Mouse (Mus musculus) heart, embryonic 14.5 days (tissue): ENCODE data around the gene F12. TPM values are rescaled to one million over a fixed set of nuclear protein-coding genes. Genes with fewer than 3 reads are reported as not detected.

Experiments used
- microRNA-seq: library from miRNA; unstranded; fragments of <30 nt; microRNA quantifications from one replicate; pipeline ENCODE4, GENCODE M21; 2016
- polyA plus RNA-seq: library from polyadenylated mRNA; unstranded; fragments of >200 nt; fragmentation: Nextera tagmentation; extraction: Ambion mirVana; gene quantifications from 2 replicates; pipeline ENCODE4 v1.2.1, GENCODE M21; 2014

F12 gene
- polyA plus RNA-seq, 1 experiment from 2014 or later: not detected

Small RNAs within 50 kb of the gene (microRNA-seq; reads per million reads assigned to microRNA genes)
- 0.84 reads per million for gene Mir6943

Other genes starting within 250 kb of the F12 start
- gene Nsd1, start 217.0 kb downstream of the F12 start, polyA plus RNA-seq: 53.5 and 57.3 TPM in 2 replicates
- gene Prelid1, start 106.3 kb downstream of the F12 start, polyA plus RNA-seq: 369 and 389 TPM in 2 replicates
- gene Rab24, start 104.8 kb downstream of the F12 start, polyA plus RNA-seq: 73.1 and 78.7 TPM in 2 replicates
- 20.4 and 22.3 TPM in 2 replicates for gene Mxd3, start 97.0 kb downstream of the F12 start, polyA plus RNA-seq
- gene Lman2, start 64.0 kb downstream of the F12 start, polyA plus RNA-seq: 69.5 and 73.6 TPM in 2 replicates
- gene Rgs14, start 57.1 kb downstream of the F12 start, polyA plus RNA-seq: 0.45 and 0.50 TPM in 2 replicates
- not detected in 2 replicates for gene Slc34a1, start 28.6 kb downstream of the F12 start, polyA plus RNA-seq
- gene Pfn3, start 11.6 kb downstream of the F12 start, polyA plus RNA-seq: not detected in 2 replicates
- gene Grk6, start 18.3 kb upstream of the F12 start, polyA plus RNA-seq: 20.6 and 23.6 TPM in 2 replicates
- 0.24 and 0.30 TPM in 2 replicates for gene Prr7, start 37.5 kb upstream of the F12 start, polyA plus RNA-seq
- 51.8 and 53.5 TPM in 2 replicates for gene Dbn1, start 61.3 kb upstream of the F12 start, polyA plus RNA-seq
- gene Pdlim7, start 86.9 kb upstream of the F12 start, polyA plus RNA-seq: 329 and 370 TPM in 2 replicates
- gene Dok3, start 102.5 kb upstream of the F12 start, polyA plus RNA-seq: 1.3 and 1.4 TPM in 2 replicates
- gene Ddx41, start 109.9 kb upstream of the F12 start, polyA plus RNA-seq: 27.8 and 28.9 TPM in 2 replicates
- gene Fam193b, start 144.3 kb upstream of the F12 start, polyA plus RNA-seq: 16.8 and 19.5 TPM in 2 replicates
- 35.0 and 58.4 TPM in 2 replicates for gene Tmed9, start 146.9 kb upstream of the F12 start, polyA plus RNA-seq
- 16.4 and 17.2 TPM in 2 replicates for gene B4galt7, start 173.1 kb upstream of the F12 start, polyA plus RNA-seq
- 35.3 and 41.2 TPM in 2 replicates for gene Caml, start 196.2 kb upstream of the F12 start, polyA plus RNA-seq
- gene Ddx46, start 208.2 kb upstream of the F12 start, polyA plus RNA-seq: 22.0 and 22.8 TPM in 2 replicates